Mouse (Mus musculus) limb, embryonic 13.5 days (tissue): ENCODE data around the gene Sptlc2. TPM values are rescaled to one million over a fixed set of nuclear protein-coding genes. Genes with fewer than 3 reads are reported as not detected.

ENCODE experiments used
- ATAC-seq: fragments of 200-750 bp; cut with Nextera tagmentation; 2 replicates; pipeline ENCODE4 v1.8.0; 2017; ENCODE audit warnings: low read depth, moderate number of reproducible peaks, moderate TSS enrichment; ENCODE audit not compliant: low FRiP score
- H3K27ac ChIP-seq: fragments of 300-500 bp; sonication (generic); 2 replicates; pipeline ENCODE4 v1.5.1; 2015; ENCODE audit warnings: inconsistent platforms, mild to moderate bottlenecking, moderate library complexity
- H3K27me3 ChIP-seq: fragments of 300-500 bp; sonication (generic); 2 replicates; pipeline ENCODE4 v1.6.1; 2015; ENCODE audit warnings: mild to moderate bottlenecking, inconsistent platforms
- H3K36me3 ChIP-seq: fragments of 300-500 bp; sonication (generic); 2 replicates; pipeline ENCODE4 v1.6.1; 2015; ENCODE audit warnings: inconsistent platforms, mild to moderate bottlenecking, moderate library complexity
- H3K4me1 ChIP-seq: fragments of 300-500 bp; sonication (generic); 2 replicates; pipeline ENCODE4 v1.6.1; 2015; ENCODE audit warnings: inconsistent platforms
- H3K4me2 ChIP-seq: fragments of 300-500 bp; sonication (generic); replicated peaks from 2 replicates; pipeline ENCODE4 v1.6.1; 2015; ENCODE audit warnings: inconsistent platforms, mild to moderate bottlenecking, moderate library complexity
- H3K4me3 ChIP-seq: fragments of 300-500 bp; sonication (generic); 2 replicates; pipeline ENCODE4 v1.5.1; 2015; ENCODE audit warnings: moderate library complexity, mild to moderate bottlenecking, inconsistent platforms
- H3K9ac ChIP-seq: fragments of 300-500 bp; sonication (generic); 2 replicates; pipeline ENCODE4 v1.6.1; 2015; ENCODE audit warnings: mild to moderate bottlenecking, inconsistent platforms
- H3K9me3 ChIP-seq: fragments of 300-500 bp; sonication (generic); 2 replicates; pipeline ENCODE4 v1.6.1; 2016; ENCODE audit warnings: inconsistent platforms
- WGBS: fragments of 180-500 bp; shearing (Covaris S2); methylation state at CpG from one replicate; pipeline ENCODE4 v1.1.7; 2015; 5-methylcytosine and 5-hydroxymethylcytosine counted together
- polyA plus RNA-seq: library from polyadenylated mRNA; unstranded; fragments of >200 nt; fragmentation: Nextera tagmentation; extraction: Ambion mirVana; gene quantifications from 2 replicates; pipeline ENCODE4 v1.2.1, GENCODE M21; 2015

Sptlc2 gene
- polyA plus RNA-seq, 1 experiment from 2014 or later: 78.7 TPM

DNA sequence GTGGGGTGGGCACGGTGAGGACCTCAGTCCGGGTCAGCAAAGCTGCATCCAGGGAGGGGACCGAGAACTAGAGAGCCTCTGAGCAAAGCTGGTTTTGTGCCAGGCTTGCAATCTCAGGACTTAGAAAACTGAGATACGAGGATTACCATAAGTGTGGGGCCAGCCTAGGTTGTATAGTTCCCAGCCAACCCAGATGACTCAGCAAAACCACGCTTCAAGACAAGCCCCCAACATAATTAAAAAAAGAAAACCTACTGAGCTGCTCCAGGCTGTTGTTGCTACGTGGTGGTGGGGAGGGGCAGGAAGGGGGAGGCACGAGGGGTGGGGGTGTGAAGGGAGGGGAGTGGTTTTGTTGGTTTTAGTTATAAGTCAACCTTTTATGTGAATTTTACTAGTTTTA, 22.8 kb upstream of the Sptlc2 start:
- ATAC-seq: no peak
- Histone ChIP-seq H3K4me2 (no peak overlapping the region), H3K9ac (no peak overlapping the region), H3K27ac (no peak overlapping the region), H3K4me3 (no peak overlapping the region), H3K4me1 (peaks cover 11% of the 10 kb centered on the region; the same call in 1 of the 2 replicates), H3K27me3 (no peaks in the 10 kb centered on the region), H3K36me3 (no peaks in the 10 kb centered on the region), H3K9me3 (no peaks in the 10 kb centered on the region)
- WGBS: 45% methylated on average over 7 of the region's 7 CpGs

DNA sequence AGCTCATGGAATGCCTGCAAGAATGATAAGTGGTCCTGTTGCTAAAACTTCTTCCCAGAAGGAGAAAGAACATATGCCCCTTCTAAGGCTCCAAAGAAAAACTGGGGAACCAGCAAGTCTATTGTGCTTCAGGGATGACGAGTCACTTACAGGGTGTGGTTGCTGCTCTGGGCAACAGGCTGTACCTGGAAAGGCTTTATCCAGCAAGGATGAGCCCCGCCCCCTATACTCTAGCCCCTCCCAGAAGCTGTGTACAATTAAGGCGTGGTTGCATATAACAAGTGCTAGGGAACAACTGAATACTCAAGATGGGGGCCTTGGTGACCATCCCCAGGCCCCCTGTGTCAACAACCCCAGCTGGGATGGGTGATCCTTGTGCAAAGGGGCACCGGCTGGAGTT, 21.0 kb upstream of the Sptlc2 start:
- Histone ChIP-seq H3K4me3 (no peak overlapping the region), H3K27me3 (no peaks in the 10 kb centered on the region), H3K27ac (no peak overlapping the region), H3K4me2 (no peak overlapping the region), H3K9me3 (no peaks in the 10 kb centered on the region), H3K9ac (no peak overlapping the region), H3K36me3 (no peaks in the 10 kb centered on the region), H3K4me1 (peaks cover 11% of the 10 kb centered on the region; the same call in 1 of the 2 replicates)
- WGBS: 80% methylated on average over 4 of the region's 4 CpGs
- ATAC-seq: no peak

DNA sequence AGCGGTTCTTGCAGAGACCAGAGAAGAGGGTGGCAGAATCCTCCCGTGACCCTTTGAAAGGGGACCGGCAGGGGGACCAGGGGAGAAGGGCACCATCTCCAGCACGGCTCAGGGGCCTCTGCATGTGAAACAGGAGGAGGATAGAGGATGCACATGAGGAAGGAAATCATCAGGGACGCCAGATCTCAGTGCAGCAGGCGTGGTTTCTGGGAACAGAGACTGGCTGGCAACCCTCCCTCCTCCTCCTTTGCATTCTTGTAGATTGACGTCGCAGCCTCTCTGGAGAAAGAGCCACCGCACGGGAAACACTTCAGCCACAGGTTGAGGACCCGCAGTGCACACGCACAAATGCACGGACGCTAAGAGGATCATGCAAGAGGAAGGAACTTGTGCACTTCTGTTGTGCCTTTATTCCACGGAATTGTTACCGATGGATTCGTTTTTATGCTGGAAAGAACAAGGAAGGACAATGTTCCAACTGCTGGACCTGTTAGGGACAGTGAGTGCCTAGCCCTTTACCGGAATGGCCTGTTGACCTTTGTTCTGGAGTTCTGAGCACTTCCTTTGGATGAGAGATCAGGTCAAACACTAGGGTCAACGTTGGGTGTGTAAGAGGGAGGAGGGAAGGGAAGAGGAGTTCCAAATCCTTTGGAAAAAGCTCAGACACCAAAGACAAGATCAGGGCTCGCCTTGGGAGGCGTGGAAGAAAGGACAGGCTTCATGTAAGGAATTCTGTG, 19.9 kb upstream of the Sptlc2 start:
- WGBS: 41% methylated on average over 21 of the region's 21 CpGs

GRCm38 (mm10) chr12:87405721-87406120, 17.6 kb upstream of the Sptlc2 start:
- no peak for ATAC-seq
- Histone ChIP-seq H3K4me2 (no peak overlapping the region), H3K36me3 (no peaks in the 10 kb centered on the region), H3K9me3 (no peaks in the 10 kb centered on the region), H3K27ac (no peak overlapping the region), H3K4me1 (peaks cover 6% of the 10 kb centered on the region; the same call in 1 of the 2 replicates), H3K27me3 (no peaks in the 10 kb centered on the region), H3K9ac (no peak overlapping the region), H3K4me3 (no peak overlapping the region)
- WGBS: 74% methylated on average over 3 of the region's 3 CpGs

More for the DNA sequence above, 19.9 kb upstream of the Sptlc2 start:
- Histone ChIP-seq H3K27me3 (no peaks in the 10 kb centered on the region), H3K9me3 (no peaks in the 10 kb centered on the region), H3K9ac (peak overlapping the region; percentile 31), H3K4me2 (peak overlapping the region; percentile 35), H3K36me3 (no peaks in the 10 kb centered on the region), H3K4me3 (no peak overlapping the region), H3K27ac (no peak overlapping the region), H3K4me1 (peaks cover 11% of the 10 kb centered on the region; the same call in 1 of the 2 replicates)
- 0 out of 2 replicates have a peak, but pooled peaks have one; percentile 28 for ATAC-seq

GRCm38 (mm10) chr12:87405165-87405564, 17.0 kb upstream of the Sptlc2 start:
- Histone ChIP-seq H3K27ac (no peak overlapping the region), H3K9me3 (no peaks in the 10 kb centered on the region), H3K4me2 (no peak overlapping the region), H3K4me3 (no peak overlapping the region), H3K27me3 (no peaks in the 10 kb centered on the region), H3K4me1 (peaks cover 6% of the 10 kb centered on the region; the same call in 1 of the 2 replicates), H3K36me3 (no peaks in the 10 kb centered on the region), H3K9ac (no peak overlapping the region)
- ATAC-seq: no peak
- 81% methylated on average over 4 of the region's 4 CpGs for WGBS

GRCm38 (mm10) chr12:87401883-87402282, 13.7 kb upstream of the Sptlc2 start:
- Histone ChIP-seq H3K4me1 (no peaks in the 10 kb centered on the region), H3K27ac (no peak overlapping the region), H3K9ac (no peak overlapping the region), H3K4me2 (no peak overlapping the region), H3K4me3 (no peak overlapping the region), H3K36me3 (no peaks in the 10 kb centered on the region), H3K27me3 (no peaks in the 10 kb centered on the region), H3K9me3 (no peaks in the 10 kb centered on the region)
- 45% methylated on average over 6 of the region's 6 CpGs for WGBS
- ATAC-seq: no peak

DNA sequence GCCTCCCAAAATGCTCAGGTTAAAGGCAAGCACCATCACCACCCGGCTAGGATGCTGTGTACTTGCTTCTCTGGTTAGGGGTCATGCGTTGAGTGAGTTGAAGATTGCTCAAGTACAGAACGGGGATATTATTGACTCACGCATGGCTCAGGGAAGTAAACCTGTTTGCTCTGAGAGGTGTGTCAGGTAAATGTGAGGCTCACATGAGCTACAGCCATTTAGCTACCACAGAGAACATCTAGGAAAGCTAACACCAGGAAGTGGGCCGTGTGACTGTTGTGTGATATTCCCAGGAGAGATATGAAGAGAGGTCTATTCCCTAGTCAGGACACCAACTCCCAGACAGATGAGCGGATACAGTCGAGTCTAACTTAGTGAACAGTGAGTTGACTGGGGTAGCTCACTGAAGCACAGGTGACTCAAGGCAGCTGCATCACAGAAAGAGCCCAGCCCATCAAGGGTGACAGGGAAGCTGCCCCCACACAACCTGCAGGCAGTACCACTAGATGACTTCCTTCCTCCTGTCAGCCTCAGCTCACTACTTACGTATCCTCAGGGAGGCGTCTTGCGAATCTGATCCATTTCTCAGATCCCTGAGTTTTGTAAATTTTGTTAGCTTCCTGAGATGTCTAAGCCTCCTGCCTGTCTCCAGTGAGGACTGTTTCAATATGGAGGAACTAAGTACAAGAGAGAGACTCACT, 11.1 kb upstream of the Sptlc2 start:
- Histone ChIP-seq H3K27me3 (no peaks in the 10 kb centered on the region), H3K36me3 (no peaks in the 10 kb centered on the region), H3K4me2 (no peak overlapping the region), H3K9ac (no peak overlapping the region), H3K9me3 (no peaks in the 10 kb centered on the region), H3K4me1 (no peaks in the 10 kb centered on the region), H3K27ac (no peak overlapping the region), H3K4me3 (no peak overlapping the region)
- 87% methylated on average over 10 of the region's 10 CpGs for WGBS
- ATAC-seq: no peak

- H3K4me1 ChIP-seq: no peaks in the 10 kb centered on the region
- no peak for ATAC-seq
- no peaks in the 10 kb centered on the region for H3K36me3 ChIP-seq
- H3K27ac ChIP-seq: no peak overlapping the region
- H3K4me2 ChIP-seq: no peak overlapping the region
- WGBS: 59% methylated on average over 4 of the region's 4 CpGs
- no peak overlapping the region for H3K9ac ChIP-seq
- H3K27me3 ChIP-seq: no peaks in the 10 kb centered on the region
- no peaks in the 10 kb centered on the region for H3K9me3 ChIP-seq
- no peak overlapping the region for H3K4me3 ChIP-seq
Observed at GRCm38 (mm10) chr12:87397811-87398417, 9.8 kb upstream of the Sptlc2 start.

DNA sequence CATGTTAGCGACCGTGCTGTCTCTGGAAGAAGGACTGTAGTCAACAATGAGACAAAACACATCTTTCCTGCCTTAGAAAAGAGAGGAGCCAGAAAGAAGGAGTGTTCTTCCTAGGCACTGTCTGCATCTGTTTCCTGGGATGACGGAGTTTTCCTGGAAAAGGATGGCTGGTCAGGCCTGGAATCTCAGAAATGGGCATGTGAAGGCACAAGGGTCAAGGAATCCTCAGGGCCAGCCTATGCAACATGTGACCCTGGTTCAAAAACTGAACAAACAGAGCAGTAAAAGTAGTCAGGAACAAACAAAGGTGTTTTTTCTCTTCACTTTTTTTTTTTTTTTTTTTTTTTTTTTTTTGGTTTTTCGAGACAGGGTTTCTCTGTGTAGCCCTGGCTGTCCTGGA, 9.0 kb upstream of the Sptlc2 start:
- no peak for ATAC-seq
- no peaks in the 10 kb centered on the region for H3K4me1 ChIP-seq
- H3K9me3 ChIP-seq: no peaks in the 10 kb centered on the region
- no peak overlapping the region for H3K4me2 ChIP-seq
- H3K36me3 ChIP-seq: no peaks in the 10 kb centered on the region
- no peaks in the 10 kb centered on the region for H3K27me3 ChIP-seq
- no peak overlapping the region for H3K4me3 ChIP-seq
- WGBS: 76% methylated on average over 4 of the region's 4 CpGs
- H3K9ac ChIP-seq: no peak overlapping the region
- H3K27ac ChIP-seq: no peak overlapping the region

GRCm38 (mm10) chr12:87394316-87394715, 6.2 kb upstream of the Sptlc2 start:
- WGBS: 87% methylated on average over 6 of the region's 6 CpGs
- Histone ChIP-seq H3K4me3 (no peak overlapping the region), H3K4me2 (no peak overlapping the region), H3K36me3 (no peaks in the 10 kb centered on the region), H3K9me3 (no peaks in the 10 kb centered on the region), H3K27me3 (no peaks in the 10 kb centered on the region), H3K9ac (no peak overlapping the region), H3K27ac (no peak overlapping the region), H3K4me1 (no peaks in the 10 kb centered on the region)
- ATAC-seq: no peak

DNA sequence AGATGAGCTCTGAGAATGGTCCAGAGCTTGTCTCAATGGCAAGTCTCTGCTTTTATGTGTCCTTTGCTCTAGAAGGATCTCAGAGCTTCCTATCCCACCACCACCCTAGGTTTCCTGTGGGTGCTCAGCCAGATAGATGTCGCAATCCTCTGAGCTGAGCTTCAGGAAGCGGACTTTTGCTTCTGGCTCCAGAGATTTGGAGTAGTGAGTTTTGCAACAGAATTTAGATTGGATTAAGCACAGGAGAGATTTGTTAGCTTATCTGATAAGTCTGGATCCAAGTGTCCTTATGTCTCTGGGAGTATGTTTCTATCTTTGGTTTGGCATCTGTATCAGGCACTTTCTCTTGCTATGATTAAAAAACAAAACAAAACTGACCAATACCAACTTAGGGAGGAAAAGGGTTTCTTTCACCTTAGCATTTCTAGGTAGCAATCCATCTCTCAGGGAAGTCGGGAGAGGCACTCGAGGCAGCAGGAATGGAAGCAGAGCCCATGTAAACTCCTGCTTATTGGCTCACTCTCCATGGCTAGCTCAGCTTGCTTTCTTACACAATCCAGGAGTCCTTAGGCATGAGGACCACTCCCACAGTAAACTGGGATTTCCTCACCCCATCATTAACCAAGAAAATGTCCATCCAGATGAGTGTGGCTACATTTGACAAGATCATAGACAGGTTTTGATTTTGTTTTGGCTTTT, 5.4 kb upstream of the Sptlc2 start:
- H3K36me3 ChIP-seq: no peaks in the 10 kb centered on the region
- 88% methylated on average over 4 of the region's 4 CpGs for WGBS

DNA sequence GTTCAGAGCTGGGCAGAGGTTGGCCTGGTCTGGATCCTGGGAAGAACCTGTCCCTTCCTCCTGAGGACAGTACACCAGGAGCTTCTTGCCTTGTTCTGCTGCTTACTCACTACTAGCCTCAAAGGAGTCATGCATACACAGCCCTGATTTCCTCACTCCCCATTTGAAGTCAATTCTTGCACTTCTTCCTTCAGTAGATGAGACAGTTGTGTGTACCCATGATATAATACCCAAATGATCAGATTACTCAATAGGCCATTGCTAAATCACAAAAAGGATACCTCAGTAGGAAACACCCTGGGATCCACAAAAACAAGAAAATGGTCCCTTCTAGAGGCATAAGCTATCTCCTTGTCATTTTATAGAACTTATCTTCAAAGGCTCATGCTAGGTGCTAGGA, 3.2 kb upstream of the Sptlc2 start:
- Histone ChIP-seq H3K9ac (no peak overlapping the region), H3K36me3 (no peaks in the 10 kb centered on the region), H3K27me3 (no peaks in the 10 kb centered on the region), H3K9me3 (no peaks in the 10 kb centered on the region), H3K4me2 (no peak overlapping the region), H3K4me3 (no peak overlapping the region), H3K27ac (no peak overlapping the region), H3K4me1 (peaks cover 9% of the 10 kb centered on the region)
- ATAC-seq: no peak

More for the DNA sequence above, 5.4 kb upstream of the Sptlc2 start:
- Histone ChIP-seq H3K27ac (no peak overlapping the region), H3K4me2 (no peak overlapping the region), H3K4me3 (no peak overlapping the region), H3K9ac (no peak overlapping the region), H3K9me3 (no peaks in the 10 kb centered on the region), H3K4me1 (no peaks in the 10 kb centered on the region), H3K27me3 (no peaks in the 10 kb centered on the region)
- no peak for ATAC-seq
